20 mouse cellular contexts compared by ENCODE assay signal in the genomic region with DNA sequence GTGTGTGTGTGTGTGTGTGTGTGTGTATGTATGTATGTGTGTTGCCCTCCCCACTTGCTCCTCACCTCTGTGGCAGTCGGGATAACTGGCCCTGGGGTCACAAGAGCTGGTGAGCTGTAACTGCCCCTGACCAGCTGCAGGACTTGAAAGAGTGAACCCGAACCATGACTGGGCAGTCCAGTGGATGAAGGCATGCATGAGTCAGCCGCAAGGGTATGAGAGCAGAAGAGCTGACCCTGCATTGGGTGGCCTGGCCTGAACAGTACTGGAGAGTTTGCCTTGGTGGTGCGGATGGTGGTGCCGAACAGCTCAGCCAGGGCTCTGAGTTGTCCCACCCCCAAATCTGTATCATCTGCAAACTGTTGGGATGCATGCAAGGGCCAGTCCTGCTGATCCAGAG. TPM values are rescaled to one million over a fixed set of nuclear protein-coding genes. Genes with fewer than 3 reads are reported as not detected.
"Had no signal": no experiment of that assay in that cellular context is flagged by ENCODE, and none has a peak within 500 bp of the region (broad histone marks: within the 10 kb centered on the region; RNA-seq: fewer than 3 reads in every experiment).

No protein-coding gene starts in this region.

- H3K27me3 ChIP-seq: liver, embryonic 13.5 days; lung, embryonic 15.5 days; midbrain, embryonic 15.5 days; stomach, embryonic 15.5 days had no signal

- H3K36me3 ChIP-seq: liver, embryonic 13.5 days; lung, embryonic 15.5 days; midbrain, embryonic 15.5 days; stomach, embryonic 15.5 days had no signal

- DNase-seq: kidney, postnatal 14 days; liver; liver, embryonic 13.5 days; liver, postnatal 0 days; lung, postnatal 14 days; thymus, adult 2 months; thymus, postnatal 25 days had no signal

- H3K4me3 ChIP-seq: left cerebral cortex, adult 2 months; liver, embryonic 13.5 days; lung, embryonic 15.5 days; megakaryocyte, embryonic 14.5 days; midbrain, embryonic 15.5 days; stomach, embryonic 15.5 days had no signal

- ATAC-seq: liver, postnatal 0 days; midbrain, embryonic 15.5 days had no signal

- H3K9me3 ChIP-seq: liver, embryonic 13.5 days; lung, embryonic 15.5 days; midbrain, embryonic 15.5 days; stomach, embryonic 15.5 days had no signal

- H3K9ac ChIP-seq: liver, embryonic 13.5 days; liver, postnatal 0 days; lung, embryonic 15.5 days; midbrain, embryonic 15.5 days; stomach, embryonic 15.5 days had no signal

- H3K4me1 ChIP-seq: liver, embryonic 13.5 days; lung, embryonic 15.5 days; midbrain, embryonic 15.5 days; stomach, embryonic 15.5 days had no signal

- H3K27ac ChIP-seq: left cerebral cortex, adult 2 months; liver, embryonic 13.5 days; lung, embryonic 15.5 days; macrophage; midbrain, embryonic 15.5 days; stomach, embryonic 15.5 days had no signal

- H3K4me2 ChIP-seq: liver, embryonic 13.5 days; lung, embryonic 15.5 days; midbrain, embryonic 11.5 days; midbrain, embryonic 15.5 days; stomach, embryonic 15.5 days had no signal

RNA-seq across cellular contexts. Expression of a gene that starts 9.8 kb away (rescaled TPM):
- polyA plus RNA-seq: limb, embryonic 11.5 days; midbrain, embryonic 11.5 days; midbrain, embryonic 15.5 days had no signal

RNA-seq across cellular contexts. Expression of a gene that starts 44.5 kb away (rescaled TPM):
- total RNA-seq: layer of hippocampus, postnatal 25 days; left cerebral cortex, adult 2 months; left cerebral cortex, postnatal 14 days; monocyte, adult 5-6 weeks had no signal
- polyA plus RNA-seq: limb, embryonic 11.5 days; liver, embryonic 13.5 days; liver, postnatal 0 days; lung, embryonic 15.5 days; macrophage; midbrain, embryonic 11.5 days; midbrain, embryonic 15.5 days; spleen, adult 2 months; stomach, embryonic 15.5 days; urinary bladder, adult 2 months had no signal
